Mouse (Mus musculus): ENCODE data around the gene Fmnl2. TPM values are rescaled to one million over a fixed set of nuclear protein-coding genes. Genes with fewer than 3 reads are reported as not detected.

The Fmnl2 gene
- polyA plus RNA-seq, 1 experiment from 2014 or later: 1.9 TPM

DNA sequence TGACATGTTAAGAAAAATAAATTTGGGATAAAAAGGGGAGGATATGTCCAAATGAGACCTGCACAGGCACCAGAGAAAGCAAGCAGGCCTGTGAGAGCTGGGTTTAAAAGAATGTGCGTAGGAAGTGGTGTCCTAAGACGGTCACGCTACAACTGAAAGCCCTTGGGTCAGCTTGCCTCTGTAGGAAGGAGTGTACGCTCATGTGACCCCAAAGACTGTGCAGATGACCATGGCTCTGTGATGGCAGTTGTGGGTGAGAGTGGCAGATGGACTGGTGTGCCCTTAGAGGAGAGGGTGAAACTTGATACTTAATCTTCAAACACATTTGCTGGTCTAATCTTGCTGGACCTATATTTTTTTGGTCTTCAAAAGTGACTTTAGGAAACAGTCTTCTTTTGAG, 92.6 kb downstream of the Fmnl2 start:
- Histone ChIP-seq H3K9me3 (ENCODE audit: control insufficient read depth) (no peaks in the 10 kb centered on the region), H3K4me3 (ENCODE audit: low read depth, low read length) (no peak overlapping the region), H3K27ac (ENCODE audit: low read depth, low read length) (no peak overlapping the region), H3K4me1 (replicated peaks; ENCODE audit: control insufficient read depth, insufficient read depth, low read length) (no peaks in the 10 kb centered on the region), H3K27me3 (replicated peaks; ENCODE audit: control insufficient read depth, insufficient read depth, low read length) (no peaks in the 10 kb centered on the region), H3K9ac (ENCODE audit: low read depth, low read length) (no peak overlapping the region), H3K4me2 (replicated peaks; ENCODE audit: low read depth) (no peak overlapping the region), H3K36me3 (ENCODE audit: control insufficient read depth, insufficient read depth) (no peaks in the 10 kb centered on the region)
- WGBS: 92% methylated on average over 4 of the region's 4 CpGs
- no peak for ATAC-seq
- no peak for TF ChIP-seq CTCF (IDR thresholded peaks at IDR 0.05; ENCODE audit: low read depth)

DNA sequence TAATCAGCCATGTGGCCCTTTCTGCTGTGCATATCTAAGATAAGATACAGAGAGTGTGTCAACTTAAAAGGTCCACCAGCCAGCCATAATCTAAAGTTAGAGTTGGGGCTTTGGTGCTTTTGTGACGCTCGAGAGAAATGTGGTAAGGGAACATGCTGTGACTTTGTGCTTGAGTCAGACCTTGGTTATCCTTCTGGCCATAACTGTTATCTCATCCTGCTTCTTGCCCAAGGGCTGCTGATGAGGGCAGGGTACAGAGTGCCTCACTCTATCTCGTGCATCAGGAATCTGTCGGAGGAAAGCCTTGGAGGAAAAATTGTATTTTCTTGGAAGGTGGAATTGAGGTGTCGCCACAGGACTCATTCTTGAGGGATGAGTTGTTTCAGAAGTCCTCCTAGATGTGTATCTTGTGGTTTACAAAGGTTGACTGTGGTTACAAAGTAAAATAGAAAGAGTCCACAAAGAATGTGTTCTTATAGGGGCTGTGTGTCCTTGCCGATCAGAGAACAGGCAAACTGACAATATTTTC, 94.6 kb downstream of the Fmnl2 start:
- no peak for TF ChIP-seq CTCF (IDR thresholded peaks at IDR 0.05; ENCODE audit: low read depth)
- WGBS: 46% methylated on average over 6 of the region's 6 CpGs
- Histone ChIP-seq H3K36me3 (ENCODE audit: control insufficient read depth, insufficient read depth) (no peaks in the 10 kb centered on the region), H3K27ac (ENCODE audit: low read depth, low read length) (no peak overlapping the region; the same call in 1 of the 2 replicates), H3K4me2 (replicated peaks; ENCODE audit: low read depth) (no peak overlapping the region), H3K27me3 (replicated peaks; ENCODE audit: control insufficient read depth, insufficient read depth, low read length) (no peaks in the 10 kb centered on the region), H3K4me1 (replicated peaks; ENCODE audit: control insufficient read depth, insufficient read depth, low read length) (no peaks in the 10 kb centered on the region), H3K9me3 (ENCODE audit: control insufficient read depth) (no peaks in the 10 kb centered on the region), H3K4me3 (ENCODE audit: low read depth, low read length) (no peak overlapping the region), H3K9ac (ENCODE audit: low read depth, low read length) (no peak overlapping the region)
- ATAC-seq: peak; percentile 82

DNA sequence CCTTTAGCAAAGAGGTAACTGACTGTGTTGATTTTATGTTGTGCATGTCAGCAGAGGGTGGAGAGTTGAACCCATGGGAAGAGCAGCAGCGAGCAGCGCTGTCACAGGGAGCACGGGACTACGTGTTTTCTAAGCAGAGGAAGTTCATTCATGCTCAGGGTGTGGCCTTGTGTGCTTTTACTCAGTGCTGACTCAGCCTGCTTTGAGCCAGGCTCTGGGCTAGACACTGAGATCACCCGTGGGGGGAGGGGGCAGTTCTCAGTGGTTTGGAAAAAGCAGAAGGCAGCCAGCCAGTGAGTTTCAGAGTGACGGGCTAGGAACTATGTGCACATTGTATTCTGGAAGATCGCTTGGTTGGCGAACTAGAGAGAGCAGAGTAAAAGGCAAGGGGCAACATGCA, 97.4 kb downstream of the Fmnl2 start:
- Histone ChIP-seq H3K4me3 (ENCODE audit: low read depth, low read length) (no peak overlapping the region), H3K9me3 (ENCODE audit: control insufficient read depth) (no peaks in the 10 kb centered on the region), H3K4me1 (replicated peaks; ENCODE audit: control insufficient read depth, insufficient read depth, low read length) (peaks cover 6% of the 10 kb centered on the region; the same call in 1 of the 2 replicates), H3K27ac (ENCODE audit: low read depth, low read length) (no peak overlapping the region), H3K9ac (ENCODE audit: low read depth, low read length) (no peak overlapping the region), H3K27me3 (replicated peaks; ENCODE audit: control insufficient read depth, insufficient read depth, low read length) (no peaks in the 10 kb centered on the region), H3K4me2 (replicated peaks; ENCODE audit: low read depth) (no peak overlapping the region), H3K36me3 (ENCODE audit: control insufficient read depth, insufficient read depth) (no peaks in the 10 kb centered on the region)
- ATAC-seq: peak; percentile 80
- TF ChIP-seq CTCF (IDR thresholded peaks at IDR 0.05; ENCODE audit: low read depth): no peak
- WGBS: 58% methylated on average over 8 of the region's 8 CpGs

DNA sequence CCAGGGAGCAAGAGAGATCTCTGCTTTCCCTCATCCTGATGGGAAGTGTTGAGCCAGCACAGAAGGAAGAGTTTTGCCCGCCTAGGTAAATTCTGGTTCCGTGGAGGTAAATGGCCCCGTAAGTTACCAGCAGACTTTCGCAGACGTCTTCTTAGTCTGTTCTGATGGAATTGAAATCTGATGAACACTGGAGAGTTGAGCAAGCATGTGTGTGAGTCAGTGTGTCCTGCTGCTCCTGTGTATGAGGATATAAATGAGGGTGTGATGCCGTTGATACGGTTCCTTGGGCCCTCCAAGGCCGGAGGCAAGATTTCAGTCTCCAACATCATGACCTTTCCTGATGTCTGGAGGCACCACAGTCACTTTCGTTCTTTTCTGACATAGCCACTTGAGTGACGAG, 98.2 kb downstream of the Fmnl2 start:
- WGBS: 88% methylated on average over 10 of the region's 10 CpGs
- Histone ChIP-seq H3K4me2 (replicated peaks; ENCODE audit: low read depth) (no peak overlapping the region), H3K4me1 (replicated peaks; ENCODE audit: control insufficient read depth, insufficient read depth, low read length) (peaks cover 6% of the 10 kb centered on the region; the same call in 1 of the 2 replicates), H3K36me3 (ENCODE audit: control insufficient read depth, insufficient read depth) (no peaks in the 10 kb centered on the region), H3K9ac (ENCODE audit: low read depth, low read length) (no peak overlapping the region), H3K4me3 (ENCODE audit: low read depth, low read length) (no peak overlapping the region), H3K27me3 (replicated peaks; ENCODE audit: control insufficient read depth, insufficient read depth, low read length) (no peaks in the 10 kb centered on the region), H3K9me3 (ENCODE audit: control insufficient read depth) (no peaks in the 10 kb centered on the region), H3K27ac (ENCODE audit: low read depth, low read length) (no peak overlapping the region)
- no peak for ATAC-seq
- TF ChIP-seq CTCF (IDR thresholded peaks at IDR 0.05; ENCODE audit: low read depth): no peak

DNA sequence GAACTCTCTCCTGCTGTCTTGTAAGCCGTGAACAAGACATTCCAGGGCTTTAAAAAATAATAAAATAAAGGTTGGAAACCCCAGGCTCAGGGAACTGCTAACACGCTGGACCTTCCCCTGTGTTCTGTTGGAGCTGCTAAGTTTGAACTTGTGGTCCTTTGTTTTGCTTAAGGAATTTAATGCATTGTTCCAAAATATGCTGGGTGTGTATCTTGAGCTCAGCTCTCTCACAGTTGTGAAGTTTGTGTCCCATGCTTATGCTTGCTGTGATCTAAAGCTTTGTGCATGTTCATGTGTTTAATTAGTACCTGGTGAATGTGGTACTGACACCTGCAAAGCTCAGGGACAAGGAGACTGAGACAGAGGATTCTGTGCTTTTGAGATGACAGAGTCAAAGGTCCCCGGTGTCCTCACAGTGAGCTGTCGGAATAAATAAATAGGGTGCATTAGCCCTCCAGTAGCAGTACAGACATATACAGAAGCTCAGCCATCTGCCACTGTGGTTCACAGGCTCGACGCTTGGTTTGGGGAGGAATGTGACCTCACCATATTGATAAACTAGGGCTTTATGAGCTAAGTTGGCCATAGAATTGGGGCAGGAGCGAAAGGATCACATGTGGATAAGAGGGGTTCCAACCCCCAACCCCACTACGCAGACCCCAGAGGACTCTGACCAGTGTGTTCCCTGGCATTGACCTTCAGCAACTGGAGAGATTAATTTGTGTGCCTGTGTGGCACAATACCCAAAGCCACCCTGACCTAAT, 100.3 kb downstream of the Fmnl2 start:
- H3K9ac ChIP-seq (ENCODE audit: low read depth, low read length): no peak overlapping the region
- H3K9me3 ChIP-seq (ENCODE audit: control insufficient read depth): no peaks in the 10 kb centered on the region
- no peak overlapping the region for H3K4me3 ChIP-seq (ENCODE audit: low read depth, low read length)
- TF ChIP-seq CTCF (IDR thresholded peaks at IDR 0.05; ENCODE audit: low read depth): no peak
- peaks cover 6% of the 10 kb centered on the region; the same call in 1 of the 2 replicates for H3K4me1 ChIP-seq (replicated peaks; ENCODE audit: control insufficient read depth, insufficient read depth, low read length)
- 58% methylated on average over 8 of the region's 8 CpGs for WGBS
- no peak for ATAC-seq
- H3K27ac ChIP-seq (ENCODE audit: low read depth, low read length): 0 out of 2 replicates have a peak overlapping the region, but pooled peaks have one; percentile 37
- no peaks in the 10 kb centered on the region for H3K27me3 ChIP-seq (replicated peaks; ENCODE audit: control insufficient read depth, insufficient read depth, low read length)
- H3K4me2 ChIP-seq (replicated peaks; ENCODE audit: low read depth): no peak overlapping the region
- H3K36me3 ChIP-seq (ENCODE audit: control insufficient read depth, insufficient read depth): no peaks in the 10 kb centered on the region

DNA sequence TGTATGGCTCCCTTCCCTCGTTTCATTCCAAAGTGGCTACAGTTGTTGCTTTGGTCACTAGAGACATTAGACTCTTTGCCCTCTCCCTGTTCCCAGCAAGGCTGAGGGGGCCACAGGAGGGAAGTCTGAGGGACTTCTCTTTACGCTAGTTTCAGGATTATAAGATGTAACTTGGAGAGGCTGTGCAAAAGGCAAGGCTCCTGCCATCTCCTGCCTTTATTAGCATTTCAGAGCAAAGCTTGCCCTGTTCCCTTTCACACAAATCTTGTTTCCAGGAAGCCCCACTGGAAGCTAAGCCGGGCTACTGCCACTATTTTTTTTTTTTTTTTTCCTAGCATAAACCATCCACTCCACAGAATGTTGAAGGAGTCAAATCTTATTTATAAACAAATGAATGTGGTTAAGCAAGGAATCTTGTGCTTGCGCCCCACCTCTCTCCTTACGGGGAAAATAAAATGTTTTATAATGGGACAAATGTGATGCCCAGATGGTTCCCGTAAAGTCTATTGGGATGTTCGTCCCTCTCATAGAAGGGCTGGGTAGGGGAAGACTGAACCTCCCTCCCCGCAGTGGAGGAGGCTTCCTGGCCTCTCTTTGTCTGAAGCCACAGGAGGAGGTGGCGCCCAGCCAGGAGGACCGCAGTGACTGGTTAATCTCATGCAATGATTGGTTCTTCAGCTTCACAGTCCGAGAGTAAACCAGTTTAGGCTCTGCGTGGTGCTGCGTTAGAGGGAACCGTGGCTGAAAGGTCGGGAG, 101.1 kb downstream of the Fmnl2 start:
- Histone ChIP-seq H3K27me3 (replicated peaks; ENCODE audit: control insufficient read depth, insufficient read depth, low read length) (no peaks in the 10 kb centered on the region), H3K4me1 (replicated peaks; ENCODE audit: control insufficient read depth, insufficient read depth, low read length) (peaks cover 6% of the 10 kb centered on the region; the same call in 1 of the 2 replicates), H3K4me2 (replicated peaks; ENCODE audit: low read depth) (peak overlapping the region; percentile 47), H3K4me3 (ENCODE audit: low read depth, low read length) (no peak overlapping the region), H3K9ac (ENCODE audit: low read depth, low read length) (no peak overlapping the region), H3K27ac (ENCODE audit: low read depth, low read length) (peak overlapping the region; percentile 37; the same call in 1 of the 2 replicates), H3K36me3 (ENCODE audit: control insufficient read depth, insufficient read depth) (no peaks in the 10 kb centered on the region), H3K9me3 (ENCODE audit: control insufficient read depth) (no peaks in the 10 kb centered on the region)
- ATAC-seq: peak; percentile 31; the same call in 1 of the 2 replicates
- TF ChIP-seq CTCF (IDR thresholded peaks at IDR 0.05; ENCODE audit: low read depth): no peak
- 16% methylated on average over 15 of the region's 15 CpGs for WGBS
